Mouse (Mus musculus) urinary bladder, adult 2 months (tissue): Measurements from ENCODE around the gene Psrc1. TPM values are rescaled to one million over a fixed set of nuclear protein-coding genes. Genes with fewer than 3 reads are reported as not detected.

Experiments used
- DNase-seq: peaks from one replicate; pipeline ENCODE4 v3.0.0; 2022; ENCODE audit warnings: low spot score
- polyA plus RNA-seq: library from polyadenylated mRNA; depleted of rRNA; stranded (reverse); fragments of >200 nt; gene quantifications from 2 replicates; pipeline ENCODE4 v1.2.3, GENCODE M21; 2012

Gene Psrc1
- polyA plus RNA-seq, 1 experiment: 4.4 TPM

GRCm38 (mm10) chr3:108386186-108386585, 2.5 kb downstream of the Psrc1 start:
- DNase-seq: no peak

GRCm38 (mm10) chr3:108389111-108389545, 5.5 kb downstream of the Psrc1 start:
- DNase-seq: peak; percentile 90

- DNase-seq: no peak
Measured at GRCm38 (mm10) chr3:108392299-108392698, 8.7 kb downstream of the Psrc1 start.

GRCm38 (mm10) chr3:108392793-108393192, 9.2 kb downstream of the Psrc1 start:
- no peak for DNase-seq

- DNase-seq: no peak
Measured at GRCm38 (mm10) chr3:108398281-108398680, 14.6 kb downstream of the Psrc1 start.

- no peak for DNase-seq
Measured at GRCm38 (mm10) chr3:108400442-108400841, 16.8 kb downstream of the Psrc1 start.

- peak; percentile 78 for DNase-seq
Measured at GRCm38 (mm10) chr3:108401692-108402527, 18.3 kb downstream of the Psrc1 start.

- DNase-seq: no peak
Measured at GRCm38 (mm10) chr3:108402528-108402920, 18.9 kb downstream of the Psrc1 start.

GRCm38 (mm10) chr3:108405536-108406305, 22.1 kb downstream of the Psrc1 start:
- no peak for DNase-seq

- DNase-seq: no peak
Measured at GRCm38 (mm10) chr3:108406306-108406885, 22.8 kb downstream of the Psrc1 start.

- no peak for DNase-seq
Measured at GRCm38 (mm10) chr3:108408517-108409008, 24.9 kb downstream of the Psrc1 start.

- DNase-seq: no peak
Measured at GRCm38 (mm10) chr3:108409656-108410358, 26.2 kb downstream of the Psrc1 start.

GRCm38 (mm10) chr3:108410359-108410714, 26.7 kb downstream of the Psrc1 start:
- DNase-seq: no peak

GRCm38 (mm10) chr3:108411026-108411753, 27.6 kb downstream of the Psrc1 start:
- DNase-seq: no peak

GRCm38 (mm10) chr3:108411754-108412121, 28.1 kb downstream of the Psrc1 start:
- no peak for DNase-seq

GRCm38 (mm10) chr3:108413634-108414360, 30.2 kb downstream of the Psrc1 start:
- no peak for DNase-seq

- no peak for DNase-seq
Measured at GRCm38 (mm10) chr3:108414857-108415830, 31.5 kb downstream of the Psrc1 start, which contains the start of gene Celsr2. Celsr2 (minus strand) TSS chr3:108415552.

GRCm38 (mm10) chr3:108415831-108416223, 32.2 kb downstream of the Psrc1 start:
- peak; percentile 64 for DNase-seq

GRCm38 (mm10) chr3:108423006-108423405, 39.4 kb downstream of the Psrc1 start:
- DNase-seq: no peak
